Mouse (Mus musculus) liver, postnatal 0 days (tissue): ENCODE data around the gene Lsg1.

Experiments
- CTCF ChIP-seq: sonication (generic); IDR thresholded peaks from 2 replicates; pipeline ENCODE4 v1.5.1; 2016; ENCODE audit warnings: antibody characterized with exemption, low read depth
- EP300 ChIP-seq: IDR thresholded peaks from 2 replicates; pipeline ENCODE4 v1.6.1; 2016; ENCODE audit warnings: antibody characterized with exemption, low read depth, mild to moderate bottlenecking

- no peak for TF ChIP-seq EP300
- no peak for TF ChIP-seq CTCF
Measured at GRCm38 (mm10) chr16:30571378-30571777, 16.0 kb downstream of the Lsg1 start.
